Mouse (Mus musculus): ENCODE measurements around the gene Enox1. TPM values are rescaled to one million over a fixed set of nuclear protein-coding genes. Genes with fewer than 3 reads are reported as not detected.

Enox1 gene
- total and polyA plus RNA-seq, 3 experiments, result not detected

DNA sequence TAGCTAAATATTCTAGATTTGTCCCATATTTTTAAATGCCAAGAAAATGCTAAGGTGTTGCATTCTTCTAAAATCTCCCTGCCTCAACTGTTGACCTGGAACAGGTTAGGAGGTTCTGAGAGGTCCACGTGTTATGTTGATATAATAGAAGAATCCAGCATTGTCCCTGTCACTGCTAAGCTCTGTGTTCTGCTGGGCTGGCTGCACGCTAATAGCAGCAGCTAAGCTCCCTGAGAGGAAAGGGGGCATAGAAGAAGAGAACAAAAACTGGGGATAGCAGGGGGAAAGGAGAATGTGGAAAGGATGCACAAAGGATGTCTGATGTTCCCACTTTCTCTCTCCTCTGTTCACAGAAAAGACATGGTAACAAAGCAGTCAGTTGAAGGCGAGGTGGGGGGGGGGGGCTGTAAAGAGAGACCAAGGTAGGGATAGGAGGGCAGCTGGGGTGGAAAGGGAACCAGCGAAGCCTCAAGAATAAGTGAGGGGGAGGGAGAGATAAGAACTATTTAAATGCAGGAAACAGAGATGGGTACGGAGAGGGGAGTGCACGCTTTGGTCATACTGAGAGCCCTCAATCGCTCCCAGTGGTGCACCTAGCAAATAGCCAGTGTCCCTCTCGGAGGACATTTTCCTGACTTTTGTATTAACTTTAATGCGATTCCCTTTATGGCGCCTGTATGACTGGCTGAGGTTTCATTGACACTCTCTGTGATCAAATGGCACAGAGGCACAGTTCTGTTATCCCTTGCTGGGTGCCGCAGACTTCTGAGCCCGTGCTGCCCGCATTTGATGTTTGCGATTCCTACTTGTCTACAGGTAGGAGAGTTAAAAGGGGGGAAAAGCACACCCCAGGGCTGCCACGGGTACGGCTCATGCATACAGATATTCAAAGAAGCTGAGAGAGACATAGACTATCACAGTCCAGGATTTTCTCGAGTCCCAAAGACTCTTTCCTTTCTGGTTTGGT is 110.5 kb downstream of the Enox1 start:
- Histone ChIP-seq H3K9ac (ENCODE audit: insufficient read depth, low read depth) (no peak overlapping the region), H3K27ac (ENCODE audit: insufficient read depth, low read depth) (no peak overlapping the region)
- TF ChIP-seq NRF1 (IDR thresholded peaks at IDR 0.05; ENCODE audit: low read depth, low read length) (no peak), CHD1 (IDR thresholded peaks at IDR 0.05; ENCODE audit: low read depth, low read length) (no peak), SMC3 (IDR thresholded peaks at IDR 0.05; ENCODE audit: low read depth, low read length) (no peak), ZMIZ1 (IDR thresholded peaks at IDR 0.05; ENCODE audit: low read depth, low read length) (no peak), MAFK (IDR thresholded peaks at IDR 0.05; ENCODE audit: insufficient replicate concordance, low read length) (no peak), BHLHE40 (IDR thresholded peaks at IDR 0.05; ENCODE audit: low read depth, low read length) (no peak), MYC (IDR thresholded peaks at IDR 0.05; ENCODE audit: low read depth, low read length) (no peak), ZKSCAN1 (IDR thresholded peaks at IDR 0.05; ENCODE audit: borderline replicate concordance, low read depth, low read length) (no peak), MAZ (IDR thresholded peaks at IDR 0.05; ENCODE audit: low read depth, low read length) (no peak)

DNA sequence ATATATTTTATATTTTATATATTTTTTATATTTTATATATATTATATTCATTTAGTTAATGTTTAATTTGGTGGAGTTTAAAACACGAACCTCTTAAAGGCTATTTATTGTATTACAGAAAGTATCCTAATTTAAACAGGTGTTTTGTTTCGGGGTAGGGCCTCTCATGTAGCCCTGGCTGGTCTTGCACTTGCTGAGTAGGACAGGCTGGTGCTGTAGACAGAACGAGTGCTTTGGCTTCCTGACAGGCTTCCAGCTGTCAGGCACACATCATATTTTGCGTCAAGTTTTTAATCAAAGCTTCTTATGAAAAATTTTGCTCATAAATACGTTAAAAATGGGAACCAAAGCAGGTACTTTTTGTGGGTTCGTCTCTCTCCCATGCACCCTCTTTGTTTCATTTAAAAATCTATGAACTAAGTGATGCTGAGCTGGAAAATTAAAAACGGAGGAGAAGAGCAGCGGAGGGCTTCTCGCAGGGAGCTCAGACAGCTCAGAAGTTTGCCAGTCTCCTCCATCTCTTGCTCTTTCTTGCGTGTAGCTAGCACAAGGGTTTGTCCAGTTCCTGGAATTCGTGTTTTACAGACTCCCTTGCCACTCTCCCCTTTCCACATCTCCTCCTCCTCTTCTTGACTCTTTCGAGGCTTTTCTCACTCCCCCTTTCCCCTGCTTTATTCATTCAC is 115.8 kb downstream of the Enox1 start:
- DNase-seq (ENCODE audit: extremely low read depth), result no peak
- Histone ChIP-seq H3K4me3 (replicated peaks in 1 of 3; ENCODE audit: low read depth in 2 of 3, low read length in 2 of 3, poor library complexity in 1 of 3) (no peak overlapping the region), H3K36me3 (replicated peaks in 1 of 2; ENCODE audit: control insufficient read depth in 1 of 2, insufficient read depth in 1 of 2, low read length in 1 of 2) (no peaks in the 10 kb centered on the region), H3K27ac (ENCODE audit: insufficient read depth, low read depth) (no peak overlapping the region), H3K9me3 (replicated peaks; ENCODE audit: low read length) (peaks cover 72% of the 10 kb centered on the region), H3K79me2 (replicated peaks; ENCODE audit: control insufficient read depth, extremely low read depth, insufficient read depth, poor library complexity, severe bottlenecking) (no peaks in the 10 kb centered on the region), H3K9ac (ENCODE audit: insufficient read depth, low read depth) (no peak overlapping the region), H3K4me1 (ENCODE audit: control insufficient read depth in 1 of 2, insufficient read depth in 2 of 2) (no peaks in the 10 kb centered on the region), H3K27me3 (replicated peaks) (no peaks in the 10 kb centered on the region), H3K4me2 (ENCODE audit: insufficient read depth, low read depth, poor library complexity, severe bottlenecking) (no peak overlapping the region)
- TF ChIP-seq CHD1 (IDR thresholded peaks at IDR 0.05; ENCODE audit: low read depth, low read length), result no peak
- no peak for TF ChIP-seq SIN3A (IDR thresholded peaks at IDR 0.05; ENCODE audit: low read length)
- no peak for TF ChIP-seq ELF1 (IDR thresholded peaks at IDR 0.05; ENCODE audit: low read depth, low read length)
- no peak for TF ChIP-seq USF1 (IDR thresholded peaks at IDR 0.05; ENCODE audit: low read depth, low read length)
- no peak for TF ChIP-seq HCFC1 (IDR thresholded peaks at IDR 0.05; ENCODE audit: low read depth, low read length)
- no peak for TF ChIP-seq JUND (conservative IDR thresholded peaks at IDR 0.05; ENCODE audit: low read depth, low read length)
- TF ChIP-seq GABPA (IDR thresholded peaks at IDR 0.05; ENCODE audit: insufficient replicate concordance, low read depth, low read length), result no peak
- TF ChIP-seq JUN (IDR thresholded peaks at IDR 0.05; ENCODE audit: insufficient read depth, low read depth, low read length), result no peak
- no peak for TF ChIP-seq TCF12 (IDR thresholded peaks at IDR 0.05; ENCODE audit: low read depth, low read length)
- TF ChIP-seq UBTF (IDR thresholded peaks at IDR 0.05; ENCODE audit: low read depth, low read length), result no peak
- TF ChIP-seq ZMIZ1 (IDR thresholded peaks at IDR 0.05; ENCODE audit: low read depth, low read length), result no peak
- no peak for TF ChIP-seq SMC3 (IDR thresholded peaks at IDR 0.05; ENCODE audit: low read depth, low read length)
- no peak for TF ChIP-seq E2F4 (IDR thresholded peaks at IDR 0.05; ENCODE audit: insufficient replicate concordance, low read depth, low read length)
- no peak for TF ChIP-seq NELFE (IDR thresholded peaks at IDR 0.05; ENCODE audit: low read depth, low read length)
- no peak for TF ChIP-seq NRF1 (IDR thresholded peaks at IDR 0.05; ENCODE audit: low read depth, low read length)
- TF ChIP-seq PAX5 (IDR thresholded peaks at IDR 0.05; ENCODE audit: low read length), result no peak
- no peak for TF ChIP-seq MAZ (IDR thresholded peaks at IDR 0.05; ENCODE audit: low read depth, low read length)
- no peak for TF ChIP-seq KAT2A (IDR thresholded peaks at IDR 0.05; ENCODE audit: insufficient replicate concordance, low read length)
- no peak for TF ChIP-seq POLR2A (IDR thresholded peaks at IDR 0.05; ENCODE audit: low read depth, low read length)
- dilution Hi-C loops (cut with MboI; ENCODE audit: extremely low pct_ligation_motif_present, extremely low pct_unique_long_range_greater_than_20kb, low sequenced_read_pairs) (no loop called here), in situ Hi-C loops (cut with MboI; ENCODE audit: low pct_ligation_motif_present, low pct_unique_long_range_greater_than_20kb, low sequenced_read_pairs) (no loop called here)

More for the DNA sequence above, 110.5 kb downstream of the Enox1 start:
- Histone ChIP-seq H3K36me3 (replicated peaks in 1 of 2; ENCODE audit: control insufficient read depth in 1 of 2, insufficient read depth in 1 of 2, low read length in 1 of 2) (no peaks in the 10 kb centered on the region), H3K27me3 (replicated peaks) (no peaks in the 10 kb centered on the region), H3K4me2 (ENCODE audit: insufficient read depth, low read depth, poor library complexity, severe bottlenecking) (no peak overlapping the region), H3K4me3 (replicated peaks in 1 of 3; ENCODE audit: low read depth in 2 of 3, low read length in 2 of 3, poor library complexity in 1 of 3) (no peak overlapping the region), H3K79me2 (replicated peaks; ENCODE audit: control insufficient read depth, extremely low read depth, insufficient read depth, poor library complexity, severe bottlenecking) (no peaks in the 10 kb centered on the region), H3K9me3 (replicated peaks; ENCODE audit: low read length) (peaks cover 82% of the 10 kb centered on the region), H3K4me1 (ENCODE audit: control insufficient read depth in 1 of 2, insufficient read depth in 2 of 2) (no peaks in the 10 kb centered on the region)
- no peak for DNase-seq (ENCODE audit: extremely low read depth)
- dilution Hi-C loops (cut with MboI; ENCODE audit: extremely low pct_ligation_motif_present, extremely low pct_unique_long_range_greater_than_20kb, low sequenced_read_pairs) (no loop called here), in situ Hi-C loops (cut with MboI; ENCODE audit: low pct_ligation_motif_present, low pct_unique_long_range_greater_than_20kb, low sequenced_read_pairs) (no loop called here)
